Mouse (Mus musculus): Measurements from ENCODE around the gene Tdrd9. TPM values are rescaled to one million over a fixed set of nuclear protein-coding genes. Genes with fewer than 3 reads are reported as not detected.

Tdrd9 gene
- polyA plus RNA-seq, 1 experiment from 2014 or later = 0.34 TPM

DNA sequence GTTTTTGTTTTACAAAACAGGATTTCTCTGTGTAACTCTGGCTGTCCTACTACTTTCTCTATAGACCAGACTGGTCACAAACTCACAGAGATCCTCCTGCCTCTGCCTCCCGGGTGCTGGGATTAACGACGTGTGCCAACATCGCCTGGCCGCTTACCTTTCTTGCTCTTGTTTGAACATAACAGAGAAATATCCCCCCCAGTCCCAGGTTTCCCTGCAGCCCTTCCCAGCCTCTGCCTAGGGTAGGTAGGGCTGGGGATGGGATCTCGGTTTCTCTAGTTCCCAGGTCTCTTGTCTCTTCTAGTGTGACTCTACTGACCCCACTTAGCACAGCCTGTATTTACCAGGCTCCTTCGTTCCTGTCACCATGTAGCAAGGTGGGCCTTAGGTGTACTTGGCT is 28.4 kb downstream of the Tdrd9 start:
- H3K36me3 ChIP-seq = no peaks in the 10 kb centered on the region
- no peak for ATAC-seq (ENCODE audit: insufficient number of reproducible peaks, insufficient read depth, low FRiP score, low TSS enrichment, low read depth)
- 93% methylated on average over 7 of the region's 7 CpGs for WGBS
- no peak overlapping the region for H3K4me3 ChIP-seq
- H3K9me3 ChIP-seq = no peaks in the 10 kb centered on the region
- H3K27me3 ChIP-seq = no peaks in the 10 kb centered on the region
- H3K9ac ChIP-seq = no peak overlapping the region
- H3K27ac ChIP-seq = no peak overlapping the region
- H3K4me2 ChIP-seq = no peak overlapping the region
- H3K4me1 ChIP-seq = no peaks in the 10 kb centered on the region

GRCm38 (mm10) chr12:112001223-112001622 is 29.9 kb downstream of the Tdrd9 start:
- no peak overlapping the region for H3K4me3 ChIP-seq
- H3K27me3 ChIP-seq = no peaks in the 10 kb centered on the region
- no peak overlapping the region for H3K27ac ChIP-seq
- H3K4me2 ChIP-seq = no peak overlapping the region
- H3K4me1 ChIP-seq = no peaks in the 10 kb centered on the region
- no peak for ATAC-seq (ENCODE audit: insufficient number of reproducible peaks, insufficient read depth, low FRiP score, low TSS enrichment, low read depth)
- H3K9ac ChIP-seq = no peak overlapping the region
- H3K36me3 ChIP-seq = no peaks in the 10 kb centered on the region
- no peaks in the 10 kb centered on the region for H3K9me3 ChIP-seq
- WGBS = 17% methylated on average over 8 of the region's 8 CpGs

GRCm38 (mm10) chr12:112012511-112013270 is 41.3 kb downstream of the Tdrd9 start:
- H3K27ac ChIP-seq = peak overlapping the region; percentile 60
- whole genome bisulfite sequencing = 24% methylated on average over 12 of the region's 12 CpGs

GRCm38 (mm10) chr12:112013271-112013801 is 42.0 kb downstream of the Tdrd9 start:
- peak overlapping the region; percentile 60 for H3K27ac ChIP-seq
- 24% methylated on average over 14 of the region's 14 CpGs for WGBS
- H3K9me3 ChIP-seq = no peaks in the 10 kb centered on the region
- H3K36me3 ChIP-seq = no peaks in the 10 kb centered on the region
- H3K4me1 ChIP-seq = peaks cover 19% of the 10 kb centered on the region
- H3K27me3 ChIP-seq = no peaks in the 10 kb centered on the region
- ATAC-seq (ENCODE audit: insufficient number of reproducible peaks, insufficient read depth, low FRiP score, low TSS enrichment, low read depth) = no peak
- peak overlapping the region; percentile 54 for H3K4me2 ChIP-seq
- 0 out of 2 replicates have a peak overlapping the region, but pooled peaks have one; percentile 32 for H3K9ac ChIP-seq
- peak overlapping the region; percentile 24 for H3K4me3 ChIP-seq

More at GRCm38 (mm10) chr12:112012511-112013270, 41.3 kb downstream of the Tdrd9 start:
- H3K4me1 ChIP-seq = peaks cover 19% of the 10 kb centered on the region
- H3K27me3 ChIP-seq = no peaks in the 10 kb centered on the region
- H3K9ac ChIP-seq = 0 out of 2 replicates have a peak overlapping the region, but pooled peaks have one; percentile 32
- peak; percentile 82 for ATAC-seq (ENCODE audit: insufficient number of reproducible peaks, insufficient read depth, low FRiP score, low TSS enrichment, low read depth)
- H3K36me3 ChIP-seq = no peaks in the 10 kb centered on the region
- no peaks in the 10 kb centered on the region for H3K9me3 ChIP-seq
- peak overlapping the region; percentile 24 for H3K4me3 ChIP-seq
- peak overlapping the region; percentile 54 for H3K4me2 ChIP-seq

DNA sequence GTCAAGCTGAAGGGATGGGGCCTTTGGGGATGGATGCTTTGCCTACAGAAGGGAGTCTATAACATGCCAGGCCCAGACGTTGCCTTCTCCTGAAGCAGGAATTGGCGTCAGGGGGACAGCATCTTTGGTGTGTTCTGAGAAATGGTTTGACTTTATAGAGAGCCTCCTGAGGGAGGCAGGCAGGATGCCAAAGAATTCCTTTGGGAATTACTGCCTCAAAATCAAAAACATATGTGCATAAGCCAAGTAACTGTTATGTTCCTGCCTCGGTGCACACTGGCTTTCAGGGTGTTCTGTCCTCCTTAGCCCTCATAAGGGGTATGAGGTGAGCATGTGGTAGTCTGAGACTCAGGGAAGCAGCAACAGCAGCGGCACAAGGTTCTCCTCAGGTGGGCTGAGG is 45.0 kb downstream of the Tdrd9 start:
- Histone ChIP-seq H3K27me3 (no peaks in the 10 kb centered on the region), H3K36me3 (no peaks in the 10 kb centered on the region), H3K9ac (no peak overlapping the region), H3K27ac (peak overlapping the region; percentile 44), H3K4me2 (no peak overlapping the region), H3K4me1 (peaks cover 19% of the 10 kb centered on the region), H3K4me3 (no peak overlapping the region), H3K9me3 (peaks cover 7% of the 10 kb centered on the region)
- no peak for ATAC-seq (ENCODE audit: insufficient number of reproducible peaks, insufficient read depth, low FRiP score, low TSS enrichment, low read depth)
- 25% methylated on average over 4 of the region's 4 CpGs for WGBS

- Histone ChIP-seq H3K4me3 (no peak overlapping the region), H3K4me1 (no peaks in the 10 kb centered on the region), H3K9ac (no peak overlapping the region), H3K4me2 (no peak overlapping the region), H3K27ac (no peak overlapping the region), H3K36me3 (no peaks in the 10 kb centered on the region), H3K27me3 (no peaks in the 10 kb centered on the region), H3K9me3 (peaks cover 14% of the 10 kb centered on the region)
- 82% methylated on average over 2 of the region's 2 CpGs for WGBS
- ATAC-seq (ENCODE audit: insufficient number of reproducible peaks, insufficient read depth, low FRiP score, low TSS enrichment, low read depth) = no peak
Observed at GRCm38 (mm10) chr12:112023306-112023705, 51.9 kb downstream of the Tdrd9 start.

DNA sequence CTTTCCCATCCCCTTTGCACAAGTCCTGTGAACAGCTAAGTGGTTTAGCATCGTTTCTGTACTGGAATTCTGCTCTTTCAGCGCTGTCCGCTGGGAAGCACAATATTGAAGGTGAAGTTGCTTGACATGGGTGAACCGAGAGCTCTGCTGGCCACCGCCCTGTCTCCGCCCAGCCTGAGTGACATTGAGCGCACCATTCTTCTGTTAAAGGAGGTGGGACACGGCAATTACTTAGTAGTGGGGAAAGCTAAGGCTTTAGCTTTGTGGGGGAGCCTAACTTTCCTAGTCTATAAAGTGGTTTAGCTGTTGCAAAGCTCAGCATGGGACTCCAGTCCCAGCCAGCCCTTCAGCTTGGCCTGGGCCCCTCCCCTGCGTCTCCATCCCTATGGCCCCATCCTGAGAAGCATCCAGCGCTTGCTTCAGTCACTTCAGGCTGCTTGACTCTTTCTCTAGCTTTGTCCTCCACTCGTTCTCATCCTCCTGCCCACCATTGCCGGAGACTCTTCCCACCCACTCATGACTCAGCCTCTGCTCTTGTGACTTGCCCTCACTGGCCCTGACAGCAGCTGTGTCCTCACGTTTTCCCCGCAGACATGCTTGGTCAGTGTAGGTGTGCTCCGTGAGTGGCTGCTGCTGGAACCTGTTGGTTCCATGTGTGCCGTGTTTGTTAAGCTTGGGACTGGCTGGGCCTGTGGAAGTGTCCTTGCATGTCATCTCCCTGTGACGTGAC is 53.4 kb downstream of the Tdrd9 start:
- no peak overlapping the region for H3K9ac ChIP-seq
- H3K4me3 ChIP-seq = no peak overlapping the region
- H3K27ac ChIP-seq = no peak overlapping the region
- H3K9me3 ChIP-seq = peaks cover 14% of the 10 kb centered on the region
- H3K4me1 ChIP-seq = no peaks in the 10 kb centered on the region
- ATAC-seq (ENCODE audit: insufficient number of reproducible peaks, insufficient read depth, low FRiP score, low TSS enrichment, low read depth) = no peak
- no peak overlapping the region for H3K4me2 ChIP-seq
- 78% methylated on average over 17 of the region's 17 CpGs for WGBS
- H3K36me3 ChIP-seq = no peaks in the 10 kb centered on the region
- no peaks in the 10 kb centered on the region for H3K27me3 ChIP-seq

GRCm38 (mm10) chr12:112025457-112025856 is 54.1 kb downstream of the Tdrd9 start:
- H3K4me2 ChIP-seq = no peak overlapping the region
- no peaks in the 10 kb centered on the region for H3K27me3 ChIP-seq
- ATAC-seq (ENCODE audit: insufficient number of reproducible peaks, insufficient read depth, low FRiP score, low TSS enrichment, low read depth) = no peak
- no peak overlapping the region for H3K4me3 ChIP-seq
- no peaks in the 10 kb centered on the region for H3K4me1 ChIP-seq
- no peaks in the 10 kb centered on the region for H3K36me3 ChIP-seq
- peaks cover 10% of the 10 kb centered on the region for H3K9me3 ChIP-seq
- H3K27ac ChIP-seq = no peak overlapping the region
- 91% methylated on average over 13 of the region's 13 CpGs for WGBS
- no peak overlapping the region for H3K9ac ChIP-seq

GRCm38 (mm10) chr12:112025907-112026645 is 54.7 kb downstream of the Tdrd9 start:
- Histone ChIP-seq H3K4me1 (no peaks in the 10 kb centered on the region), H3K36me3 (no peaks in the 10 kb centered on the region), H3K9me3 (peaks cover 9% of the 10 kb centered on the region), H3K27me3 (no peaks in the 10 kb centered on the region), H3K4me3 (no peak overlapping the region), H3K4me2 (no peak overlapping the region), H3K27ac (no peak overlapping the region), H3K9ac (no peak overlapping the region)
- no peak for ATAC-seq (ENCODE audit: insufficient number of reproducible peaks, insufficient read depth, low FRiP score, low TSS enrichment, low read depth)
- 83% methylated on average over 14 of the region's 14 CpGs for WGBS

DNA sequence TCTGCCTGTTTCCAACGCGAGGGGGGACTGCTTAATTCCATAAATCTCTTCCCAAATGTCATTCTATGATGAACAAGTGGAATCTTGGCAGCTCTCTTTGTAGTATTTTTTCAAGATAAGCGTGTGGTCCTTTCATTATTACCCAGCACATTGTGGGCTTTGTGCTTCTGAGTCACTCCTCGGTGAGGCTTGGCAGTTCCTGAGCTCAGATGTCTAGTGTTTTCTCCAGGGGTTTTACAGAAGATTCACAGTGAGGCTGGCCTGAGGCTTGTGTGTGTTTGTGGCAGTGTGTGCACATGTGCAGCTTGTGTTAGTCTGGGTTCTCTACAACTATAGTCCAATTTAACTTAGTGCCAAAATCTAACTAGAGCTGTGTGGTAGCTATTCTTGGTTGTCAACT is 56.0 kb downstream of the Tdrd9 start:
- no peaks in the 10 kb centered on the region for H3K9me3 ChIP-seq
- H3K4me1 ChIP-seq = no peaks in the 10 kb centered on the region
- no peak overlapping the region for H3K27ac ChIP-seq
- no peak overlapping the region for H3K4me2 ChIP-seq
- H3K4me3 ChIP-seq = no peak overlapping the region
- H3K9ac ChIP-seq = no peak overlapping the region
- ATAC-seq (ENCODE audit: insufficient number of reproducible peaks, insufficient read depth, low FRiP score, low TSS enrichment, low read depth) = no peak
- H3K36me3 ChIP-seq = no peaks in the 10 kb centered on the region
- no peaks in the 10 kb centered on the region for H3K27me3 ChIP-seq
- WGBS = 73% methylated on average over 4 of the region's 4 CpGs

- 73% methylated on average over 10 of the region's 10 CpGs for WGBS
- H3K9me3 ChIP-seq = no peaks in the 10 kb centered on the region
- H3K36me3 ChIP-seq = no peaks in the 10 kb centered on the region
- H3K27me3 ChIP-seq = no peaks in the 10 kb centered on the region
- no peak for ATAC-seq (ENCODE audit: insufficient number of reproducible peaks, insufficient read depth, low FRiP score, low TSS enrichment, low read depth)
- no peak overlapping the region for H3K27ac ChIP-seq
- H3K4me3 ChIP-seq = no peak overlapping the region
- H3K4me1 ChIP-seq = no peaks in the 10 kb centered on the region
- no peak overlapping the region for H3K4me2 ChIP-seq
- H3K9ac ChIP-seq = no peak overlapping the region
Observed at GRCm38 (mm10) chr12:112033409-112033975, 62.1 kb downstream of the Tdrd9 start.
